Mouse (Mus musculus) brain, embryonic 14.5 days (tissue): ENCODE data around the gene Spock2.

ENCODE experiments used
- CTCF ChIP-seq: fragments of 200-500 bp; IDR thresholded peaks from 2 replicates; pipeline ENCODE4 v1.5.1; 2012; ENCODE audit warnings: inconsistent platforms, mild to moderate bottlenecking, moderate library complexity, borderline replicate concordance; ENCODE audit not compliant: insufficient read depth, insufficient read length; ENCODE audit errors: extremely low read depth
- POLR2A ChIP-seq: fragments of 200-500 bp; IDR thresholded peaks from 2 replicates; pipeline ENCODE4 v1.6.1; 2012; ENCODE audit warnings: mild to moderate bottlenecking, inconsistent platforms, borderline replicate concordance; ENCODE audit not compliant: poor library complexity, insufficient read depth, insufficient read length, severe bottlenecking; ENCODE audit errors: extremely low read depth

DNA sequence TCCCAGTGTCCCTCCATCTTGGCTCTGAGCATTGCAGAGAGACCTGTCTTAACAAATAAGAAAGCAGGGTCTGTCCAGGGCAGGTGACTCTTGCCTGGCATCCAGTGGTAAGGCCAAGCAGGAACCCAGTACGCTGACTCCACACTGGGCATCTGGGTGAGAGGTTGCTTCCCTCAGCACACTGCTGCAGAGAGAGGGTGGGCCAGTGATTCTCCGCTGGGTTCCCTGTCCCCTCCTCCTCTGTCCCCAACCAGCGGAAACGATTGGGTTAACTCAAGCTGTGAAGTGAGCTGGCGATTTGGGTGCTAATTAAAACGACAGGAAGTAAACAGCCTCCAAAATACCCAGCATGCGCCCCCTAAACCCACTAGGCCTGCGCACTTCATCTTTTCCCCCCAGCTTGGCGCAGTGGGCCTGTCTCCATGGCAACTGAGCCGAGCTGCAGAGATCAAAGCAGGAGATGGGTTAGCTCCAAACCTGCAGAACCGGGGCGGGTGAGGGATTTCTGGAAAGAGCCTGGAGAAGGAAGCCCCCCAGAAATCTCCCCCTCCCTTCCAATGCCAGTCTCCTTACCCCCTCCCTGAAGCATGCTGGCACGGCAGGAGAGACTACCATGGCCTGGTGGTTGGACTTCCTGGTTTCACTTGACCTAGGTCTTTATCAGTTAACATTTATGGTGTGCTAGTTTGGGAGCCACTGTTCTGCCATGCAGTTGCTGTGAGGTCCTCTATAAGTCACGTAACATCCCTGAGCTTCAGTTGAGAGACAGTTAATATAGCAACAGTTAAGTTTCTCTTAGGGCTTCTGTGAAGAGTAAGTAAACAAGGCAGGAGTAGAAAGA, 9.5 kb downstream of the Spock2 start:
- TF ChIP-seq POLR2A, result no peak
- no peak for TF ChIP-seq CTCF
